Mouse (Mus musculus): ENCODE measurements at regions not wholly inside any gene's neighbourhood (a gene's known extent, or its start where the extent isn't known, plus 50 kb on each side); places are given as distances from the start of the nearest gene placed in this dataset.

GRCm38 (mm10) chr5:132837420-132837819, 294.3 kb upstream of the Auts2 start:
- Histone ChIP-seq H3K4me3 (ENCODE audit: low read length) (no peak overlapping the region), H3K36me3 (ENCODE audit: control insufficient read depth, insufficient read depth) (no peaks in the 10 kb centered on the region), H3K9ac (ENCODE audit: low read length) (no peak overlapping the region), H3K27ac (ENCODE audit: low read length) (no peak overlapping the region), H3K9me3 (replicated peaks; ENCODE audit: control insufficient read depth, low read length) (no peaks in the 10 kb centered on the region), H3K27me3 (ENCODE audit: control insufficient read depth, insufficient read depth, low read length) (no peaks in the 10 kb centered on the region), H3K4me2 (ENCODE audit: low read depth, low read length) (no peak overlapping the region), H3K4me1 (ENCODE audit: control insufficient read depth, insufficient read depth, low read length) (no peaks in the 10 kb centered on the region)
- no peak for ATAC-seq (replicated peaks; ENCODE audit: extremely low read depth, insufficient read depth, low FRiP score)
- 34% methylated on average over 2 of the region's 2 CpGs for WGBS

GRCm38 (mm10) chr5:132828993-132829392, 285.8 kb upstream of the Auts2 start:
- 80% methylated on average over 7 of the region's 7 CpGs for WGBS
- no peak for ATAC-seq (replicated peaks; ENCODE audit: extremely low read depth, insufficient read depth, low FRiP score)
- H3K4me3 ChIP-seq (ENCODE audit: low read length) = no peak overlapping the region

GRCm38 (mm10) chr5:132827555-132828333, 284.6 kb upstream of the Auts2 start:
- no peak for ATAC-seq (replicated peaks; ENCODE audit: extremely low read depth, insufficient read depth, low FRiP score)
- no peaks in the 10 kb centered on the region for H3K27me3 ChIP-seq (ENCODE audit: control insufficient read depth, insufficient read depth, low read length)
- 0 out of 2 replicates have a peak, but pooled peaks cover 4% of the 10 kb centered on the region for H3K9me3 ChIP-seq (replicated peaks; ENCODE audit: control insufficient read depth, low read length)
- no peak overlapping the region for H3K4me3 ChIP-seq (ENCODE audit: low read length)
- no peak overlapping the region for H3K27ac ChIP-seq (ENCODE audit: low read length)
- no peaks in the 10 kb centered on the region for H3K36me3 ChIP-seq (ENCODE audit: control insufficient read depth, insufficient read depth)
- H3K9ac ChIP-seq (ENCODE audit: low read length) = no peak overlapping the region
- no peaks in the 10 kb centered on the region for H3K4me1 ChIP-seq (ENCODE audit: control insufficient read depth, insufficient read depth, low read length)
- H3K4me2 ChIP-seq (ENCODE audit: low read depth, low read length) = no peak overlapping the region
- WGBS = 74% methylated on average over 10 of the region's 10 CpGs

More at GRCm38 (mm10) chr5:132828993-132829392, 285.8 kb upstream of the Auts2 start:
- Histone ChIP-seq H3K27me3 (ENCODE audit: control insufficient read depth, insufficient read depth, low read length) (no peaks in the 10 kb centered on the region), H3K9ac (ENCODE audit: low read length) (no peak overlapping the region), H3K4me1 (ENCODE audit: control insufficient read depth, insufficient read depth, low read length) (no peaks in the 10 kb centered on the region), H3K4me2 (ENCODE audit: low read depth, low read length) (no peak overlapping the region), H3K9me3 (replicated peaks; ENCODE audit: control insufficient read depth, low read length) (0 out of 2 replicates have a peak, but pooled peaks cover 4% of the 10 kb centered on the region), H3K27ac (ENCODE audit: low read length) (no peak overlapping the region), H3K36me3 (ENCODE audit: control insufficient read depth, insufficient read depth) (no peaks in the 10 kb centered on the region)

- Histone ChIP-seq H3K4me2 (ENCODE audit: low read depth, low read length) (no peak overlapping the region), H3K36me3 (ENCODE audit: control insufficient read depth, insufficient read depth) (no peaks in the 10 kb centered on the region), H3K27ac (ENCODE audit: low read length) (no peak overlapping the region), H3K9me3 (replicated peaks; ENCODE audit: control insufficient read depth, low read length) (0 out of 2 replicates have a peak, but pooled peaks cover 4% of the 10 kb centered on the region), H3K4me3 (ENCODE audit: low read length) (no peak overlapping the region), H3K27me3 (ENCODE audit: control insufficient read depth, insufficient read depth, low read length) (no peaks in the 10 kb centered on the region), H3K4me1 (ENCODE audit: control insufficient read depth, insufficient read depth, low read length) (no peaks in the 10 kb centered on the region), H3K9ac (ENCODE audit: low read length) (no peak overlapping the region)
- WGBS = 82% methylated on average over 5 of the region's 5 CpGs
- no peak for ATAC-seq (replicated peaks; ENCODE audit: extremely low read depth, insufficient read depth, low FRiP score)
These were observed 282.9 kb upstream of the Auts2 start for GRCm38 (mm10) chr5:132826009-132826408.

GRCm38 (mm10) chr5:132817665-132818064, 274.5 kb upstream of the Auts2 start:
- H3K36me3 ChIP-seq (ENCODE audit: control insufficient read depth, insufficient read depth) = no peaks in the 10 kb centered on the region
- no peak overlapping the region for H3K4me2 ChIP-seq (ENCODE audit: low read depth, low read length)
- no peaks in the 10 kb centered on the region for H3K9me3 ChIP-seq (replicated peaks; ENCODE audit: control insufficient read depth, low read length)
- no peak overlapping the region for H3K9ac ChIP-seq (ENCODE audit: low read length)
- no peak for ATAC-seq (replicated peaks; ENCODE audit: extremely low read depth, insufficient read depth, low FRiP score)
- H3K4me1 ChIP-seq (ENCODE audit: control insufficient read depth, insufficient read depth, low read length) = no peaks in the 10 kb centered on the region
- WGBS = 81% methylated on average over 9 of the region's 9 CpGs
- no peak overlapping the region for H3K4me3 ChIP-seq (ENCODE audit: low read length)
- no peak overlapping the region for H3K27ac ChIP-seq (ENCODE audit: low read length)
- H3K27me3 ChIP-seq (ENCODE audit: control insufficient read depth, insufficient read depth, low read length) = no peaks in the 10 kb centered on the region

- Histone ChIP-seq H3K9ac (ENCODE audit: low read length) (no peak overlapping the region), H3K4me1 (ENCODE audit: control insufficient read depth, insufficient read depth, low read length) (no peaks in the 10 kb centered on the region), H3K27ac (ENCODE audit: low read length) (no peak overlapping the region), H3K36me3 (ENCODE audit: control insufficient read depth, insufficient read depth) (no peaks in the 10 kb centered on the region), H3K4me3 (ENCODE audit: low read length) (no peak overlapping the region), H3K27me3 (ENCODE audit: control insufficient read depth, insufficient read depth, low read length) (no peaks in the 10 kb centered on the region), H3K4me2 (ENCODE audit: low read depth, low read length) (no peak overlapping the region), H3K9me3 (replicated peaks; ENCODE audit: control insufficient read depth, low read length) (peaks cover 4% of the 10 kb centered on the region; the same call in 1 of the 2 replicates)
- WGBS = 51% methylated on average over 4 of the region's 4 CpGs
- no peak for ATAC-seq (replicated peaks; ENCODE audit: extremely low read depth, insufficient read depth, low FRiP score)
These were observed 266.0 kb upstream of the Auts2 start for GRCm38 (mm10) chr5:132809181-132809580.

GRCm38 (mm10) chr5:132796061-132796460, 252.9 kb upstream of the Auts2 start:
- H3K36me3 ChIP-seq (ENCODE audit: control insufficient read depth, insufficient read depth) = no peaks in the 10 kb centered on the region
- 93% methylated on average over 1 of the region's 1 CpGs for WGBS
- H3K27me3 ChIP-seq (ENCODE audit: control insufficient read depth, insufficient read depth, low read length) = no peaks in the 10 kb centered on the region
- no peaks in the 10 kb centered on the region for H3K9me3 ChIP-seq (replicated peaks; ENCODE audit: control insufficient read depth, low read length)
- no peak overlapping the region for H3K27ac ChIP-seq (ENCODE audit: low read length)
- no peak for ATAC-seq (replicated peaks; ENCODE audit: extremely low read depth, insufficient read depth, low FRiP score)
- H3K4me2 ChIP-seq (ENCODE audit: low read depth, low read length) = no peak overlapping the region
- no peak overlapping the region for H3K4me3 ChIP-seq (ENCODE audit: low read length)
- H3K9ac ChIP-seq (ENCODE audit: low read length) = no peak overlapping the region
- no peaks in the 10 kb centered on the region for H3K4me1 ChIP-seq (ENCODE audit: control insufficient read depth, insufficient read depth, low read length)

GRCm38 (mm10) chr5:132792484-132792883, 249.3 kb upstream of the Auts2 start:
- no peak for ATAC-seq (replicated peaks; ENCODE audit: extremely low read depth, insufficient read depth, low FRiP score)
- no peaks in the 10 kb centered on the region for H3K36me3 ChIP-seq (ENCODE audit: control insufficient read depth, insufficient read depth)

GRCm38 (mm10) chr5:132785291-132785690, 242.1 kb upstream of the Auts2 start:
- H3K9me3 ChIP-seq (replicated peaks; ENCODE audit: control insufficient read depth, low read length) = no peaks in the 10 kb centered on the region
- H3K27ac ChIP-seq (ENCODE audit: low read length) = no peak overlapping the region
- no peak overlapping the region for H3K9ac ChIP-seq (ENCODE audit: low read length)
- H3K4me3 ChIP-seq (ENCODE audit: low read length) = no peak overlapping the region
- 34% methylated on average over 3 of the region's 3 CpGs for WGBS
- no peak overlapping the region for H3K4me2 ChIP-seq (ENCODE audit: low read depth, low read length)
- no peaks in the 10 kb centered on the region for H3K27me3 ChIP-seq (ENCODE audit: control insufficient read depth, insufficient read depth, low read length)
- no peaks in the 10 kb centered on the region for H3K4me1 ChIP-seq (ENCODE audit: control insufficient read depth, insufficient read depth, low read length)
- H3K36me3 ChIP-seq (ENCODE audit: control insufficient read depth, insufficient read depth) = no peaks in the 10 kb centered on the region
- ATAC-seq (replicated peaks; ENCODE audit: extremely low read depth, insufficient read depth, low FRiP score) = no peak

More at GRCm38 (mm10) chr5:132792484-132792883, 249.3 kb upstream of the Auts2 start:
- WGBS = 65% methylated on average over 5 of the region's 5 CpGs
- H3K9ac ChIP-seq (ENCODE audit: low read length) = no peak overlapping the region
- no peak overlapping the region for H3K27ac ChIP-seq (ENCODE audit: low read length)
- no peaks in the 10 kb centered on the region for H3K27me3 ChIP-seq (ENCODE audit: control insufficient read depth, insufficient read depth, low read length)
- no peak overlapping the region for H3K4me3 ChIP-seq (ENCODE audit: low read length)
- no peaks in the 10 kb centered on the region for H3K9me3 ChIP-seq (replicated peaks; ENCODE audit: control insufficient read depth, low read length)
- no peaks in the 10 kb centered on the region for H3K4me1 ChIP-seq (ENCODE audit: control insufficient read depth, insufficient read depth, low read length)
- no peak overlapping the region for H3K4me2 ChIP-seq (ENCODE audit: low read depth, low read length)

Data from heart, embryonic 16.5 days (tissue).